Mouse (Mus musculus) CH12F3 (cell line): ENCODE measurements around the gene Vmn1r69.

ENCODE experiments used
- in situ Hi-C: fragments of 300-500 bp; cut with MboI; formaldehyde crosslinking; loops from 2 replicates; pipeline ENCODE4 v1.14.3; 2020; ENCODE audit warnings: low sequenced_read_pairs

Vmn1r69 gene

GRCm38 (mm10) chr7:10613559-10613958 lies at the start of gene Vmn1r69:
Vmn1r69 (minus strand) TSS chr7:10613659.
- in situ Hi-C loops, result no loop called here

GRCm38 (mm10) chr7:10631232-10631631 lies 17.8 kb upstream of the Vmn1r69 start, which contains the start of gene Vmn1r70:
Vmn1r70 (plus strand) TSS chr7:10631532.
- in situ Hi-C loops, result no loop called here

GRCm38 (mm10) chr7:10558385-10558784 lies 55.1 kb downstream of the Vmn1r69 start, which contains the start of gene Vmn1r68:
Vmn1r68 (minus strand) TSS chr7:10558485.
- in situ Hi-C loops, result no loop called here
